12 mouse cellular contexts compared by ENCODE assay signal in genomic region chr9:79865998-79866397, GRCm38 (mm10).
DNase-seq lines count a peak whose midpoint lies in the region; ATAC-seq and TF ChIP-seq lines count a peak whose summit lies in the region.
"Had no signal": no experiment of that assay in that cellular context is flagged by ENCODE, and none has a peak within 500 bp of the region (broad histone marks: within the 10 kb centered on the region; RNA-seq: fewer than 3 reads in every experiment).

No protein-coding gene starts in this region.

- 65% methylated on average over 7 of the region's 7 CpGs for WGBS in kidney, embryonic 14.5 days
- 69% methylated on average over 7 of the region's 7 CpGs for WGBS in forebrain, postnatal 0 days

- no peak for TF ChIP-seq CTCF in forebrain, postnatal 0 days (IDR thresholded peaks at IDR 0.05; ENCODE audit: low read depth)

- no peak for ATAC-seq in kidney, embryonic 14.5 days (ENCODE audit: low FRiP score, low TSS enrichment)
- ATAC-seq in forebrain, postnatal 0 days: no peak

- no peak overlapping the region for H3K4me3 ChIP-seq in kidney, embryonic 14.5 days (ENCODE audit: low read length)
- no peak overlapping the region for H3K4me3 ChIP-seq in forebrain, postnatal 0 days (ENCODE audit: low read depth, low read length)
- H3K4me3 ChIP-seq: erythroblast, embryonic 14.5 days; hindbrain, embryonic 13.5 days had no signal

- no peaks in the 10 kb centered on the region for H3K9me3 ChIP-seq in kidney, embryonic 14.5 days (ENCODE audit: control insufficient read depth, low read length)
- no peaks in the 10 kb centered on the region for H3K9me3 ChIP-seq in forebrain, postnatal 0 days (ENCODE audit: low read length)
- H3K9me3 ChIP-seq: hindbrain, embryonic 13.5 days had no signal

- H3K36me3 ChIP-seq in kidney, embryonic 14.5 days (ENCODE audit: control insufficient read depth, insufficient read depth, low read length): no peaks in the 10 kb centered on the region
- no peaks in the 10 kb centered on the region for H3K36me3 ChIP-seq in forebrain, postnatal 0 days (ENCODE audit: insufficient read depth)
- H3K36me3 ChIP-seq: hindbrain, embryonic 13.5 days had no signal

- no peak overlapping the region for H3K27ac ChIP-seq in kidney, embryonic 14.5 days (ENCODE audit: low read depth, low read length)
- no peak overlapping the region for H3K27ac ChIP-seq in forebrain, postnatal 0 days (ENCODE audit: low read depth, low read length)
- H3K27ac ChIP-seq: hindbrain, embryonic 13.5 days had no signal

- no peak overlapping the region for H3K9ac ChIP-seq in kidney, embryonic 14.5 days (ENCODE audit: low read depth, low read length)
- H3K9ac ChIP-seq in forebrain, postnatal 0 days: no peak overlapping the region
- H3K9ac ChIP-seq: hindbrain, embryonic 13.5 days had no signal

- peaks cover 7% of the 10 kb centered on the region; the same call in 1 of the 2 replicates for H3K4me1 ChIP-seq in kidney, embryonic 14.5 days (ENCODE audit: control insufficient read depth, insufficient read depth, low read length)
- no peaks in the 10 kb centered on the region for H3K4me1 ChIP-seq in forebrain, postnatal 0 days (ENCODE audit: insufficient read depth)
- H3K4me1 ChIP-seq: hindbrain, embryonic 13.5 days had no signal

- no peaks in the 10 kb centered on the region for H3K27me3 ChIP-seq in kidney, embryonic 14.5 days (ENCODE audit: control insufficient read depth, insufficient read depth, low read length)
- H3K27me3 ChIP-seq in forebrain, postnatal 0 days (ENCODE audit: insufficient read depth, low read length): no peaks in the 10 kb centered on the region
- H3K27me3 ChIP-seq: hindbrain, embryonic 13.5 days had no signal

- no peak overlapping the region for H3K4me2 ChIP-seq in kidney, embryonic 14.5 days (replicated peaks; ENCODE audit: low read depth, low read length)
- H3K4me2 ChIP-seq in forebrain, postnatal 0 days (ENCODE audit: low read depth): no peak overlapping the region
- H3K4me2 ChIP-seq: hindbrain, embryonic 13.5 days had no signal

- peak; percentile 49 to 79 for DNase-seq in adrenal gland, adult (ENCODE audit: inconsistent age in 2 of 2, low spot score in 1 of 2)
- DNase-seq in adrenal gland, adult 18-20 months (ENCODE audit: low spot score in 2 of 2): no peak
- peak; percentile 23 for DNase-seq in kidney, postnatal 10 days
- DNase-seq in MN1 (ENCODE audit: low spot score): peak; percentile 26
- DNase-seq in lung, postnatal 25 days (ENCODE audit: low spot score): peak; percentile 13
- DNase-seq in forebrain, postnatal 0 days: no peak
- DNase-seq in right cerebral cortex, postnatal 10 days (ENCODE audit: low spot score in 2 of 2): no peak
- DNase-seq: cerebellum, adult 8-10 months; gastrocnemius, postnatal 25 days had no signal

Comparison
In these comparisons a context has a peak if more than half of its experiments do, and no peak if none do; other contexts are left out.
1. DNase-seq: peak in adrenal gland, adult (2 of 2), kidney, postnatal 10 days (single experiment), MN1 (single experiment) and lung, postnatal 25 days (single experiment); none in adrenal gland, adult 18-20 months (0 of 2), forebrain, postnatal 0 days (single experiment) and right cerebral cortex, postnatal 10 days (0 of 2).